Mouse (Mus musculus) cortical plate, adult 2 months (tissue): Measurements from ENCODE around the gene Timm9.

Experiments used
- CTCF ChIP-seq: fragments of 200-500 bp; IDR thresholded peaks from 2 replicates; pipeline ENCODE4 v1.5.1; 2011; ENCODE audit warnings: mild to moderate bottlenecking, control low read depth, low read length; ENCODE audit not compliant: insufficient read depth; ENCODE audit errors: extremely low read depth
- POLR2A ChIP-seq: fragments of 200-500 bp; IDR thresholded peaks from 2 replicates; pipeline ENCODE4 v1.6.1; 2011; ENCODE audit warnings: mild to moderate bottlenecking, low read length, control low read depth; ENCODE audit not compliant: insufficient read depth; ENCODE audit errors: extremely low read depth

DNA sequence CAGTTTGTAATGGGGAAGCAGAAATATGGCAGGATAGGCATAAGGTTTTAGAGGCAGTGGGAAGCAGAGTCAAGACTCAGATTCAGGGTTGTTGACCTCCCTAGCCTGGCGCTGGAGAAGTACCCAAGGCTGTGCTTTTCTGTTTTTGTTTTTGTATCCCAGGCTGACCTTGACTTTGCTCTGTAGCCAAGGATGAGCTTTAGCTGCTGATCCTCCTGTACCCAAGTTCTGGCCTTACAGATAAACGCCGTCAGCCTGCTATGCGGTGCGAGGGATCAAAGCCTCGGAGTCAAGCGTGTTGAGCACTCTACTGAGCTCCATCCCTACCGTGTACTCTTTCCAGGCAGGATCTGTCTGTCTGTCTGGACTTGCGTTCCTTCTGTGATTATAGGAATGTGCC, 12.3 kb upstream of the Timm9 start:
- TF ChIP-seq POLR2A (no peak), CTCF (no peak)
